Mouse (Mus musculus) large intestine, adult 2 months (tissue): ENCODE results near the gene Prkd2. TPM values are rescaled to one million over a fixed set of nuclear protein-coding genes. Genes with fewer than 3 reads are reported as not detected.

ENCODE experiments used
- DNase-seq: peaks from one replicate; pipeline ENCODE4 v3.0.0-alpha.2; 2012; ENCODE audit warnings: low read depth, low spot score
- WGBS: fragments of 180-500 bp; shearing (Covaris S2); methylation state at CpG from one replicate; pipeline ENCODE4 v1.1.7; 2018; 5-methylcytosine and 5-hydroxymethylcytosine counted together
- polyA plus RNA-seq: library from polyadenylated mRNA; depleted of rRNA; stranded (reverse); fragments of >200 nt; gene quantifications from 2 replicates; pipeline ENCODE4 v1.2.3, GENCODE M21; 2012; rRNA removed

The Prkd2 gene
- polyA plus RNA-seq = 23.6 and 32.4 TPM in 2 replicates

DNA sequence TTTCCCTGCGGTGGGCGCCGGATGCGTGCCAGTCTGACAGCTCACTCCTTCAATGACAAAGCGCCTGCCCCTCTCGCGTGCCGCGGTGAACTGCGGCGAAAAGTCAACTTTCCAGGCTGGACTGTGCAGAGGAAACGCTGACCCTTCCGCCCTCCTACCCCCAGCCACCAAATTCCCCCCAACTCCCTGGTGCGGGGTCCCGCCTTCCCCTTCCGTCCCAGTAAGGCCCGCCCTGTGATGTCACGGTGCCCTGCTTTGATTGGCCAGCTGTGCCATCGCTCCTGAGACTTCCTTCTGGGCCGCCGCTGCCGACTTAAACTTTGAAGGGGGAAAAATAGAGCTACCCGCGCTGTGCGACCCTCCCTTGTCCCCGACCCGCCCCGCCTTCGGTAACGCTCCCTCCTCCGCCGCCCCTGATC lies at the start of gene Prkd2:
TSS of gene Prkd2 (plus strand) at position 258 of the 419 bp plus-strand sequence.
- WGBS = under 1% methylated on average over 32 of the region's 32 CpGs
- no peak for DNase-seq

DNA sequence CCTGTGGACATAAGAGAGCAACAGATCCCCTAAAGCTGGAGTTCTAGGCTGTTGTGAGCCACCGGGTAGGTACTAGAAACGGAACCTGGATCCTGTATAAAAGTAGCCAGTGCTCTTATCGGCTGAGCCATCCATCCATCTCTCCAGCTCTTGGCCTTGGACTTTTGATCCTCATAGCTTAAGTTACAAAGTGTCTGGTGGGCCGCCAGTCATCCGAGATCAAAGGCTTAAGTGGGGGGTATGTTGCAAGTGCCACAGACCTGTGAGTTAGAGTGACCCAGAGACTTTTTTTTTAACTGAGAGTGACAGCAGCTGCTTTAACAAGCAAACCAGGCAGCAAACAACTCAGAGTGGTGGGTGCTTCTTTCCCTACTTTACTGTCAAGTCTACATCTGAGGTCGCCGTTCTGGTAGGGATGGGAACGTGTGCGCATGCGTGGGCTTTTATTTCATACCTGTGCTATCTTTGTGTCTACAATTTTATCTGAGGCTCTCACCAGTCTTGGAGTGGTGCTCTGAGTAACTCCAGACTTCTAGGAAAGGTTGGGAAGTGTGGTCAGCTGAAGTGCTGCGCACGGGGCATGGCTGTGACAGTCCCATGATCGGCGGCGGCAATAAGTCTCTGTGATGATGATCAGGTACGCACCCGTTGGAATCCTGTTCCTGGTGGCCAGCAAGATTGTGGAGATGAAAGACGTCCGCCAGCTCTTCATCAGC lies 49.5 kb upstream of the Prkd2 start:
- no peak for DNase-seq
- WGBS = 76% methylated on average over 19 of the region's 19 CpGs

GRCm38 (mm10) chr7:16794886-16795285 lies 47.8 kb upstream of the Prkd2 start:
- 84% methylated on average over 5 of the region's 5 CpGs for WGBS
- DNase-seq = no peak

- WGBS = 32% methylated on average over 8 of the region's 8 CpGs
These were observed 38.2 kb upstream of the Prkd2 start for GRCm38 (mm10) chr7:16804409-16805028.

GRCm38 (mm10) chr7:16807936-16808335 lies 34.8 kb upstream of the Prkd2 start:
- no peak for DNase-seq
- 90% methylated on average over 9 of the region's 9 CpGs for WGBS

More at GRCm38 (mm10) chr7:16804409-16805028, 38.2 kb upstream of the Prkd2 start:
- DNase-seq = no peak

GRCm38 (mm10) chr7:16808647-16809046 lies 34.1 kb upstream of the Prkd2 start:
- no peak for DNase-seq
- 41% methylated on average over 9 of the region's 9 CpGs for WGBS

GRCm38 (mm10) chr7:16809739-16810138 lies 33.0 kb upstream of the Prkd2 start:
- 23% methylated on average over 10 of the region's 10 CpGs for WGBS
- no peak for DNase-seq

DNA sequence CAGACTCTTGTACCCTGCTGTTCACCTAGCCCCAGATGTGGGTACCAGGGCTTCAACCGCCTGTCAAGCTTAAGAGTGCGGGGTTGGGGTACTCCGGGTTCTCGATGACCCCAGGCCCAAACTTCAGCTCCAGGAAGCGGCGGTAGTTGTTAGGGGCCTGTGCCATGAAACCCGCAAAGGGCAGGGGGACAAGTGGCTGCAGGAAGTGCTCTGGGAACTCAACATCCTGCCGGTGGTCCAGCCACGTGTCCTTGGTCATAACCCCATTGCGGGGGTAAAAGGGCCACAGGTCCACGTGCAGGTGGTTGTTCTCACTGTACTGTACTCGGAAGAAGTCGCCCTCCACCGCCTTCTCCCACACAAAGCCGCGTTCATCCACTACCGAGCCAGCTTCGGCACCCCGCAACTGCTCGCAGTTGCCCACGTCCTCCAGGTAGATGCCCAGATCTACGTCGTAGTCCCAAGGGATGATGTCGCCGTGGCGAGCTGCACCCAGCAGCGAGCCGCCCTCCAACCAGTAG lies 32.2 kb upstream of the Prkd2 start:
- no peak for DNase-seq
- 91% methylated on average over 28 of the region's 28 CpGs for WGBS

- WGBS = 76% methylated on average over 90 of the region's 90 CpGs
- DNase-seq = no peak
These were observed 31.6 kb upstream of the Prkd2 start for GRCm38 (mm10) chr7:16810920-16811648.

GRCm38 (mm10) chr7:16811649-16812070 lies 31.0 kb upstream of the Prkd2 start:
- WGBS = 76% methylated on average over 17 of the region's 17 CpGs

GRCm38 (mm10) chr7:16812505-16812904 lies 30.2 kb upstream of the Prkd2 start:
- no peak for DNase-seq
- WGBS = 76% methylated on average over 2 of the region's 2 CpGs

More at GRCm38 (mm10) chr7:16811649-16812070, 31.0 kb upstream of the Prkd2 start:
- no peak for DNase-seq

- WGBS = 13% methylated on average over 1 of the region's 1 CpGs
- no peak for DNase-seq
These were observed 27.3 kb upstream of the Prkd2 start, which contains the start of gene Strn4 for GRCm38 (mm10) chr7:16815351-16815941. Gene Strn4 (plus strand): TSS chr7:16815889.

DNA sequence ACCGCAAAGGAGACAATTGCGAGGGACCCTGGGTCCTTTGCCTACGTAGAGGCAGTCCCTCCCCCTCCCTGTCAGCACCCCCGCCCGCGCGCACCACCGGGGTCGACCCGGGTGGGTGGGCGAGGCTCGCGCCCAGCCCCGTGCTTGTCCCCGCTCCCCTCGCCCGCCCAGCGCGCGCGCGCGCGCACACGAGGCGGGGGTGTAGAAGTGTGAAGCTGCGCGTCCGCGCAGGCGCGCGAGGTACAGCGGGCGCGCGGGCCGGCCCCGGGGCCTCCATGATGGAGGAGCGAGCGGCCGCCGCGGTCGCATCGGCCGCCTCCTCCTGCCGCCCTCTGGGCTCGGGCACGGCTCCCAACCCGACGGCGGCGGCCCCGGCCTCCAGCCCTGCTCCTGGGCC lies 26.6 kb upstream of the Prkd2 start:
- WGBS = 1% methylated on average over 53 of the region's 55 CpGs
- no peak for DNase-seq

GRCm38 (mm10) chr7:16816475-16817122 lies 26.1 kb upstream of the Prkd2 start, which contains the start of gene Fkrp:
Gene Fkrp (minus strand): TSS chr7:16816732.
- no peak for DNase-seq
- WGBS = under 1% methylated on average over 63 of the region's 64 CpGs

GRCm38 (mm10) chr7:16817693-16818092 lies 25.0 kb upstream of the Prkd2 start:
- DNase-seq = no peak
- WGBS = 31% methylated on average over 3 of the region's 3 CpGs

DNA sequence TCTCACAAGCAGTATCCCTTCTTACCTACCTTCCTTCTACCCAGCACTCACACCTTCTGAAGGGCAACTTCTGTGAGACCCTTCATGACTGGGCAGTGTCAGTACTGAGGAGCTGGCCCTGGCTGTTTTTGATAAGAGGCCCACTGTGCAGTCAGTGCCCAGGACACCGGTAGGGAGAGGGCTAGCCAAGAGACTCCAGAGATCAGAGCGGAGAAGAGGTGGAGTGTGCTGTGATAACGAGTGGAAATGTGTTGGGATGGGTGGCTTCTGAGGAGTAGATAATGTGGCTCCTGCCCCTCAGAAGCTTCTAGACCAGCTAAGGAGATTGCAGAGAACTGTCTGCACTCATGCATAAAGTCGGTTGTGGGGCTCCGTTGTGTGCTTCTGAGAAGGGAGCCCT lies 22.9 kb upstream of the Prkd2 start:
- 76% methylated on average over 5 of the region's 5 CpGs for WGBS
- DNase-seq = no peak

DNA sequence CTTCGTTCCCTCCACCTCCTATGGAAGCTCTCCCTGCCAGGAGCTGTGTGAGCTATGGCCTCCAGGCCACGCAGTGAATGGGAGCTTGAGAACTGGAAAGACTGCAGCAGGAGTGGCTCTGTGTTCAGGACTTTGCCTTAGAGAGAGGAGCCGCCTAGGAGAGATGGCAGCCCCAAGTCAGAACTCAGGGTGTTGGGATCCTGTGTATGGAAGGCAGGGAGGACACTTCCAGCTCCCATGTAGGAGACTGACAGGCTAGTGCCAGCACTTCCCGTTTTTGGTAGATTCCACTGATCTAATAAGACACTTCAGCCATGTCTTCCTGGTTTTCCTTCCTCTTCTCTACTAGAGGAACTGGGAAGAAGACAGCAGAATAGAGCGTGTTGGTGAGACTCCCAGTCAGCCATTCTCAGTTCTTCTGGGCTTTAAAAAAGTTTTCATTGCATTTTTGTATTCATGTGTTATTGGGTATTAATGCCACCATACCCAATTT lies 22.4 kb upstream of the Prkd2 start:
- DNase-seq = no peak

DNA sequence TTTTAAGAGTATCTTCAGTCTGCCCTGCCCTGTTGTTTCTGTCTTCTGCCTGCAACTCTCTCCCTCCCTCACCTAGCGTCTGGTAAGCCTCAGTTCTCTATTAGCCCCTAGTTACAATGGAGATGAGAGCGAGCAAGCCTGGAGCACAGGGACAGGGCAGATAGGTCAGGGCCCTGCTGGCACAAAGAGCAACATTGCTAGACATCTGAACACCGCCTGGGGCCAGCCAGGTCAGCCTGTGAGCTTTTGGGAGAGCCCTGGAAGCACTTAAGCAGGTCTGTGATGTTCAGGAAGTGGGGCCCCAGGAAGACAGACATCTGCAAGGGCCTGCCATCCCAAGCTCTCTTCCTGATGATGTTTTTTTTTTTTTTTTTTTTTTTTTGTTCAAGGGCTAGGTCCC lies 21.6 kb upstream of the Prkd2 start:
- DNase-seq = no peak
- 75% methylated on average over 3 of the region's 3 CpGs for WGBS

More for the DNA sequence above, 22.4 kb upstream of the Prkd2 start:
- WGBS = 57% methylated on average over 5 of the region's 5 CpGs

DNA sequence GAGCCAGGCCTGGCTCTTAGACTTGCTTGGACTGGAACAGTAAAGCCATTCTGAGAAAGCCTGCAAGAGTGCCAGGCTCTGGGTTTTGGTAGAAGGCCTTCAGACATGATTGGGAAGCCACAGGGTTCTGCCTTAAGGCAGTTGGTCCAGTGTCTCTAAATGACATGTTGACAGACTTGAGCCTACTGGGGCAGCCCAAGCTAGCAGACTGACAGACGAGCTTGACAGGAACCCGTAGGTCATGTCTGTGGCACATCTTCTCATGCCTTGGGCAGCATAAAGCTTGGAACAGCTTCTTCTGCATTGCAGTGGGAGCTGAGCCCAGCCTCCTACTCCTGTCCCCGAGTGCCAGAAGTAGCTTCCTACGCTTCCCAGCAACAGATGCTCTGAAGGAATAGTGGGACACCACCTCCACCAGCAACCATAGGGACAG lies 21.0 kb upstream of the Prkd2 start:
- no peak for DNase-seq
- 77% methylated on average over 4 of the region's 4 CpGs for WGBS
